Mouse (Mus musculus) olfactory bulb, adult 2 months (tissue): ENCODE results near the gene Tsx.

ENCODE experiments used
- CTCF ChIP-seq: fragments of 200-500 bp; IDR thresholded peaks from 2 replicates; pipeline ENCODE4 v1.5.1; 2012; ENCODE audit warnings: low read depth, mild to moderate bottlenecking, low read length, moderate library complexity; ENCODE audit not compliant: insufficient read depth
- POLR2A ChIP-seq: fragments of 200-500 bp; IDR thresholded peaks from 2 replicates; pipeline ENCODE4 v1.6.1; 2012; ENCODE audit warnings: mild to moderate bottlenecking, low read depth, low read length, moderate library complexity; ENCODE audit not compliant: insufficient read depth

- TF ChIP-seq CTCF (no peak), POLR2A (no peak)
Measured at GRCm38 (mm10) chrX:103421710-103422109, 7.4 kb downstream of the Tsx start, which contains the start of gene Gm26992.
